Mouse (Mus musculus) lung, adult 18-20 months (tissue): ENCODE measurements around the gene Sohlh2.
A peak's percentile ranks its signal among the peaks of the same experiment; 100 is the strongest.
"Not testable (repeated sequence)": the region's sequence is repeated elsewhere in the genome, so short reads cannot be mapped to it uniquely, and the experiment has no call there.

ENCODE experiments used
- DNase-seq, 2 experiments: peaks; one replicate each; pipeline ENCODE4 v3.0.0; 2022; ENCODE audit warnings: mixed read lengths in 2 of 2

Sohlh2 gene

GRCm38 (mm10) chr3:55181766-55182165 lies at the start of gene Sohlh2:
Gene Sohlh2, plus strand, starts transcription at chr3:55182028.
- no peak for DNase-seq

GRCm38 (mm10) chr3:55137039-55137438 lies 44.8 kb upstream of the Sohlh2 start, which contains the start of gene Ccdc169:
Gene Ccdc169, plus strand, starts transcription at chr3:55137339.
- no peak for DNase-seq

- DNase-seq: no peak
These were observed 42.0 kb upstream of the Sohlh2 start for GRCm38 (mm10) chr3:55139837-55140236.

GRCm38 (mm10) chr3:55141401-55141800 lies 40.4 kb upstream of the Sohlh2 start:
- DNase-seq: no peak

GRCm38 (mm10) chr3:55144916-55145315 lies 36.9 kb upstream of the Sohlh2 start:
- no peak for DNase-seq

GRCm38 (mm10) chr3:55146441-55146840 lies 35.4 kb upstream of the Sohlh2 start:
- no peak for DNase-seq

GRCm38 (mm10) chr3:55147156-55147555 lies 34.7 kb upstream of the Sohlh2 start:
- no peak for DNase-seq

GRCm38 (mm10) chr3:55148091-55148490 lies 33.7 kb upstream of the Sohlh2 start:
- DNase-seq: no peak

- DNase-seq: peak; percentile 20 to 30
These were observed 30.0 kb upstream of the Sohlh2 start for GRCm38 (mm10) chr3:55151656-55152433.

GRCm38 (mm10) chr3:55152673-55153334 lies 29.0 kb upstream of the Sohlh2 start:
- DNase-seq: no peak

GRCm38 (mm10) chr3:55154163-55154562 lies 27.7 kb upstream of the Sohlh2 start:
- no peak for DNase-seq

- no peak for DNase-seq
These were observed 24.4 kb upstream of the Sohlh2 start for GRCm38 (mm10) chr3:55157413-55157812.

GRCm38 (mm10) chr3:55161144-55161543 lies 20.7 kb upstream of the Sohlh2 start:
- DNase-seq: no peak

GRCm38 (mm10) chr3:55163510-55163909 lies 18.3 kb upstream of the Sohlh2 start:
- DNase-seq: no peak

- DNase-seq: no peak
These were observed 9.3 kb upstream of the Sohlh2 start for GRCm38 (mm10) chr3:55172478-55172877.

- no peak for DNase-seq
These were observed 4.6 kb upstream of the Sohlh2 start for GRCm38 (mm10) chr3:55177271-55177670.

GRCm38 (mm10) chr3:55191668-55192067 lies 9.8 kb downstream of the Sohlh2 start:
- no peak for DNase-seq

- DNase-seq: no peak
These were observed 11.5 kb downstream of the Sohlh2 start for GRCm38 (mm10) chr3:55193351-55193750.

- DNase-seq: no peak
These were observed 13.0 kb downstream of the Sohlh2 start for GRCm38 (mm10) chr3:55194792-55195191.

- no peak for DNase-seq
These were observed 13.9 kb downstream of the Sohlh2 start for GRCm38 (mm10) chr3:55195581-55196327.

GRCm38 (mm10) chr3:55196328-55196710 lies 14.5 kb downstream of the Sohlh2 start:
- no peak for DNase-seq

GRCm38 (mm10) chr3:55203621-55204020 lies 21.8 kb downstream of the Sohlh2 start:
- DNase-seq: not testable (repeated sequence)

- DNase-seq: no peak
These were observed 24.6 kb downstream of the Sohlh2 start for GRCm38 (mm10) chr3:55206413-55206812.

- no peak for DNase-seq
These were observed 25.8 kb downstream of the Sohlh2 start for GRCm38 (mm10) chr3:55207665-55208064.
